Mouse (Mus musculus): ENCODE results near the gene 4932415D10Rik. TPM values are rescaled to one million over a fixed set of nuclear protein-coding genes. Genes with fewer than 3 reads are reported as not detected.

4932415D10Rik gene
- total RNA-seq (2021), result not detected
- long read RNA-seq, experiment 1, result 0 reads
- long read RNA-seq, experiment 2, result 0 reads

DNA sequence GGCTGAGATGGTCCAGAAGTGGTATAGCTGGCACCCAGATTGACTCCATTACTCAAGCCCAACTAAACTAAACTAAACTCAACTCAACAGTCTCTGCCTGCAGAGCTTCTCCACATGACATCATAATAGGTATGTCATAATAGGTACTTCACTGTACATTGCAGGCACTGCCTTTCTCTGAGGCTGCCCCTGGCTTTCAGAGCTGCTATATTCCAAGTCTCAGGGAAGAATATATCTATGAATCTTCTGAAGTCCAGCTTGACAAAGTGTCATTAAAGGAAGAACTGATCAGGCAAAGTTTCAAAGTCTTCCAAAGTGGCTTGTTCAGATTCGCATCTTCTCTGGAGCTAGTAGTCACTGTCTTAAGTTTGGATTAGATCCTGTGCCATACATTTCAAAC lies at the start of gene 4932415D10Rik:
4932415D10Rik (minus strand) TSS at position 101 of the 400 bp plus-strand sequence.
- Histone ChIP-seq H3K27ac (no peak within 1 kb of the TSS), H3K4me3 (no peak within 1 kb of the TSS)
- intact Hi-C loops (cut with DNase I), result no loop called here
- no peak for TF ChIP-seq CTCF (IDR thresholded peaks at IDR 0.05)
- no peak for DNase-seq (ENCODE audit: extremely low spot score in 1 of 2, low spot score in 2 of 2)

DNA sequence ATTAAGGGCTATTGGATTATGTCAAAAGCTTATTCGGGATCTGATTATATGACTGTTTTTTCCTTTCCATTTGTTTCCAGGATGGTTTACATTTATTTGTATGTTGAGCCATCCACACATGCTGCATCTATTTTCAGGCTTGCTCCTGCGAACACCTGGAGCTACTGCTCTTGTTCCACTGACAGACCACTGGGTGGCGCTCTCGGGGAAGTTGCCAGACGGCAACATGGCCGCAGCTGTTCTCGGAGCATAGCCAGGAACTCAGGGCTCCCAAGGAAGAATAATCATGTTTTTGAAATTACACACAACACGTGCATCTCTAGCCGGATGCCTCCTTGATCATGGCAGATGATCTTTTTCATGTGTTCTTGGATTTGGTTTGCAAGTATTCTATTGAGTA lies 45.5 kb upstream of the 4932415D10Rik start:
- H3K4me3 ChIP-seq, result no peak overlapping the region
- H3K27ac ChIP-seq, result no peak overlapping the region
- TF ChIP-seq CTCF (IDR thresholded peaks at IDR 0.05), result no peak; the same call in 1 of the 2 replicates
- intact Hi-C loops (cut with DNase I), result no loop called here
- DNase-seq (ENCODE audit: extremely low spot score in 1 of 2, low spot score in 2 of 2), result no peak

DNA sequence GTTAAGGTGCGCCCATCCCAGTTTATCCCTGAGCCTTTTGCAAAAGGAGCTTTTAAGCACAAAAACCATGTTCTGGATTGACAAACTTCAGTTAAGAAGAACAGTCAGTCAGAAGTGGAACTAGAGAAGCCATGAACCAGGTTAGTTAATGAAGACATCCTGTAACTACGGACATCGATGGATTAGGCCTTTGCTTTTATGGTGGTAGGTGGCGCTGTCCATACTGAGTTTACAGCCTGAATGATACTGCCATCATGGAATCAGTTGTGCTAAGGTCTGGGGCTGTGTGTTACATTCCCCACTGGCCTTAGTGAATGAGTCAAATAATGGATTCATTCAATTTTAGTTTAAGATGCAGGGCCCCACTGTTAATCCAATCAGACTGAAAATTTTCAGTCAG lies 39.0 kb upstream of the 4932415D10Rik start:
- intact Hi-C loops (cut with DNase I), result loop anchor here (5.0 kb wide), 1 partner anchor 708 kb away; the partner anchor contains the start of gene Gm10778
- no peak overlapping the region for H3K27ac ChIP-seq
- no peak for TF ChIP-seq CTCF (IDR thresholded peaks at IDR 0.05)
- H3K4me3 ChIP-seq, result no peak overlapping the region
- no peak for DNase-seq (ENCODE audit: extremely low spot score in 1 of 2, low spot score in 2 of 2)

DNA sequence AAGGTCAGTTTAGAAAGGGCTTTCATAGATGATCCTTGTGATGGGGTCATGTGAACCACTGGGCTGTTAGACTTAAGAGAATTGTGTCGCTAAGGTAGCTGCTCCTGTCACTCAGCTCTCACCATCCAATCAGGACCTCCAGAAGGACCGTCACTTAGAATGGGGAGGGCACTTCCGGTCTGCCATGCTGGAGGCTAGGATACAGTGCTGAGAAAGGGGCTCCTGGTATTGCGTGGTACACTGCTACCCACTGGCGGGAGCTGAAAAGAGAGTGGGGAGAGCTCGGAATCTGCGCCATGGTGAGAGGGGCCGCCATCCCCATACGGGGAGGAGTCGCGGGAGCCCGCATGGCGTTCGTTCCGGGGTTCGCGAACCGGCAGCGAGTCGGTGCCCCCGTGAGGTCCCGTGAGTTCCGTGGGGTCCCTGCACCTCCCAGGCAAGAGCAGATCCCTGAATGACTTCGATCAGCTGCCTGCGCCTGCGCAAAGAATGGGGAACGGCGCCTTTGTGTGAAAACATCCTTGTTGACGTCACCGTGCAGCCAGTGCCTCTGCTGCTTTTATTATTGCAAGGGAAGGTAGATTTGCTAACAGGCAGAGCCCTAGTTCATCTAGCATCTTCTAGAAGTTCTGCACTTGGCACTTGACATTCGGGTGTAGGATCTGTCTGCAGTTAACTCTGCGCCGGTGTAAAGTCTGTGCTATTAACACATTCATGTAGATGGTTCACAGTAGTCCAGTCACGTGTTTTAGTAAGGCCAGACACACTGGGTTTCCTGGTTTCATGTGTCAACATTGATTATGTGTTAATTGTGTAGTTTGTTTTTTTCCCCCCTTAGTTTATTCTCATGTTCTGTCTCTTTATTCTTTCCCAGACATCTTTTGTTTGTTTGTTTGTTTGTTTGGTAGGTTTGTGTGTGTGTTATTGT lies 38.0 kb upstream of the 4932415D10Rik start, which contains the start of gene Gm4924:
Gm4924 (plus strand) TSS at position 173 of the 928 bp plus-strand sequence.
- DNase-seq (ENCODE audit: extremely low spot score in 1 of 2, low spot score in 2 of 2), result peak; percentile 78 to 85
- Histone ChIP-seq H3K27ac (peak within 1 kb of the TSS; percentile 99), H3K4me3 (peak within 1 kb of the TSS; percentile 95)
- intact Hi-C loops (cut with DNase I), result loop anchor here (5.0 kb wide), 2 partner anchors 112 to 707 kb away; partner anchors contain the start of genes Gm10778 and Zfp938
- TF ChIP-seq CTCF (IDR thresholded peaks at IDR 0.05), result no peak

DNA sequence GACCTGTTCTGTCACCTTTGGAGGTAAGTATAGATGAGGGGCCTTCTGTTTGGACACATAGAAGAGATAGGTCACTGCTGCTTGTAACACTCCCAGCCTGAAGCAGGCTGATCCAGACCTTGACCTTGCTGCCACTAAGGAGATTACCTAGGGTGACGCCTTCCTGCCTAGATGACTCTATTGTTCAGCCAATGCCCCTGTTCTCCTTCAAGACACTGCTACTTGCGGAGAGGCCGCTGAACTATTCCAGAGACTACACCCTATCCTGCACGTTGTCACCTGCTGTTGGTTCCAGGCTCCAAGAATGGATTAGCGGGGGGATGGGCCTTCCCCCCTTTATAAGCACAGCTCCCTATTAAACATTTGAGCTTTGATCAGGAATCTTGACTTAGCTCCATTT lies 13.4 kb upstream of the 4932415D10Rik start:
- no peak overlapping the region for H3K27ac ChIP-seq
- no peak for DNase-seq (ENCODE audit: extremely low spot score in 1 of 2, low spot score in 2 of 2)
- no peak overlapping the region for H3K4me3 ChIP-seq
- intact Hi-C loops (cut with DNase I), result no loop called here
- no peak for TF ChIP-seq CTCF (IDR thresholded peaks at IDR 0.05)

DNA sequence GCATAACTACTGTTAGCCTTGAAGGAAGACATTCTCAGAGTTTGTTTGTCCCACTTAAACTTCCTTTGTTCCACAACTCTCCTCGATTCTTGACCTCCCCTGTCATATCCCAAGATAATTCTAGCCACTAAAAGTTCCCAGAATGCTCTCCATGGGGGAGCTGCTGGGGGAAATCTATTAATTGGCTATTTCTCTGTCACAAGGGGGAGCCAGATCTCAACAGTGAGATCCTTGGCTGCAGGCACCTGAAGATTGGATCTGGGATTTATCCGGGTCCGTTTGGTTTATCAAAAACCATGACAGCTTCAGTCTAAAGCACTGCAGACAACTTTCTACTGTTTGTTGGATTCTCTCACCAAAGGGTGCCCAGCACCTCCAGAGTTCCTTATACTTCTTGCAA lies 3.8 kb upstream of the 4932415D10Rik start:
- intact Hi-C loops (cut with DNase I), result no loop called here
- no peak for DNase-seq (ENCODE audit: extremely low spot score in 1 of 2, low spot score in 2 of 2)
- peak; percentile 45 for TF ChIP-seq CTCF (IDR thresholded peaks at IDR 0.05)
- Histone ChIP-seq H3K4me3 (no peak overlapping the region), H3K27ac (no peak overlapping the region)

DNA sequence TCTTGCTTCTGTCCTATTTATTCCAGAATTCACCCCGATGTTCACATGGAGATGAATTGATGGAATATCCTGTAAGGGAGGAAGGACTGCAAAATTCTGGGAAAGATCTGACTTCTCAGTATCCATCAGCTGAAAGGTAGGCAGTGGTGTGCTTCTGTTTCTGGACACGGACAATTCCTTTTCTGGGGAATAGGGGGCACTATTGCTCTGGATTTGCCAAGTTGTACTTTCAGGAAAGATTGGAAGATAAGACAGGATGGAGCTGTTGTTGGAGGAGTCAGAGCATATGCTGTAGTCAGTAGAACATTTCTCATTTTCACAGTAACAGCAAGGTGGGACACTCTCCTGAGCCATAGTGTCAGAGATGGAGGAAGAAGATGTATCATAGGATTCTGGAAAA lies 19.9 kb downstream of the 4932415D10Rik start:
- no peak for DNase-seq (ENCODE audit: extremely low spot score in 1 of 2, low spot score in 2 of 2)
- Histone ChIP-seq H3K27ac (no peak overlapping the region), H3K4me3 (no peak overlapping the region)
- peak; percentile 34 for TF ChIP-seq CTCF (IDR thresholded peaks at IDR 0.05)
- intact Hi-C loops (cut with DNase I), result no loop called here

DNA sequence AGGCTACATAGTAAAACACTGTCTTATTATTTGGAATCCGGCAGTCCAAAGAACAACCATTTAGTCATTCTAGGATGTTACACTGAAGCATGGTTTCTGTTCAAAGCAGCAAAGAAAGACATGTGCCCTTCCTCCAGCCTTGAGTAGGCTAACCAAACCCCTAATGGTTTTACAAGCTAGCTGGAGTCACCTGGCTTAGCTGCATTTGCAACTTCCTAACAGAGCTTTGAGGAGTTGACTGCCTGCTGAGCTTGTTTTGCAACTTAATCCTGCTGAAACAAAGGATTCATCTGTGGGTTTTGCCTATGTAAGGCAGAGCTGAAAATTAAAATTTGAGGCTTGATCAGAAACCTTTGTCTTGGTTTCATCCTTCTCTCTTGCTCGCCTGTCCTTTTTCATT lies 59.1 kb downstream of the 4932415D10Rik start:
- DNase-seq (ENCODE audit: extremely low spot score in 1 of 2, low spot score in 2 of 2), result no peak
- intact Hi-C loops (cut with DNase I), result no loop called here
- Histone ChIP-seq H3K27ac (no peak overlapping the region), H3K4me3 (no peak overlapping the region)
- no peak for TF ChIP-seq CTCF (IDR thresholded peaks at IDR 0.05)

DNA sequence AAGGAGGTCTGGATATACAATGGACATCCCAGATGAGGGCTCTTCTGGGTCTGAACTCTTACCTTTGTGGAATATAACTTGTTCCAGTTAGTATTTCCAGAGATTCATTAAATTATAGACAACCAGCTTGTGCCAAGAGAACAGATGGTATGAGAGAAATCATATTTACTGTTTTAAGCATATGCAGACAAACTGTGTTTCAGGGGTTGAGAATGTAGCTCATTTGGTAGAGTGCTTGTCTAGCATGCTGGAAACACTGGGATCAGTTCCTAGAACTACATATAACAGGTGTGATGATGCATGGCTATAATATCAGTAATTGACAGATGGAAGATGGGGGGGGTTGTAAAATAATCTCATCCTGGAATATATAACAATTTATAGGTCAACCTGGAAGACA lies 71.4 kb downstream of the 4932415D10Rik start:
- Histone ChIP-seq H3K4me3 (no peak overlapping the region), H3K27ac (no peak overlapping the region)
- no peak for TF ChIP-seq CTCF (IDR thresholded peaks at IDR 0.05)
- intact Hi-C loops (cut with DNase I), result no loop called here
- no peak for DNase-seq (ENCODE audit: extremely low spot score in 1 of 2, low spot score in 2 of 2)

DNA sequence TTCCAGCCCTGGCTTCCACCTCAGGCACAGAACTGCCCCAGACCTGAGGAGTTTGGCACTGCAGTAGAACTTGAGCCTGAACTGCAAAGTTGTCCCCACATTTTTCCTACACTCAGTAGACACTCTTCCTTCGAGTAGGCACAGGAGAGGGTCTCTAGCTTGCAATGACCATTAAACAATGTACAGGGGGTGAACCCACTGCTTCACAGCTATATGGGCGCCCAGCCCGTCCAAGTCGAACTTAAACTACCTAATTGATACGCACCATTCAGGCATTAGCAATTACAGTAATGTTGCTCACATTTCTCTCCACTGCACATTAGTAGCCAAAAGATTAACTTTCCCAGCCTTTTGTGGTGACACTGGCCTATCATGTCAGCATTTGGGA lies 75.0 kb downstream of the 4932415D10Rik start:
- Histone ChIP-seq H3K27ac (peak overlapping the region; percentile 93), H3K4me3 (peak overlapping the region; percentile 68)
- intact Hi-C loops (cut with DNase I), result loop anchor here (2.0 to 5.0 kb wide), 3 partner anchors 63 to 194 kb away; partner anchors contain the start of genes Gm4924 and Zfp873
- TF ChIP-seq CTCF (IDR thresholded peaks at IDR 0.05), result no peak
- DNase-seq (ENCODE audit: extremely low spot score in 1 of 2, low spot score in 2 of 2), result no peak

DNA sequence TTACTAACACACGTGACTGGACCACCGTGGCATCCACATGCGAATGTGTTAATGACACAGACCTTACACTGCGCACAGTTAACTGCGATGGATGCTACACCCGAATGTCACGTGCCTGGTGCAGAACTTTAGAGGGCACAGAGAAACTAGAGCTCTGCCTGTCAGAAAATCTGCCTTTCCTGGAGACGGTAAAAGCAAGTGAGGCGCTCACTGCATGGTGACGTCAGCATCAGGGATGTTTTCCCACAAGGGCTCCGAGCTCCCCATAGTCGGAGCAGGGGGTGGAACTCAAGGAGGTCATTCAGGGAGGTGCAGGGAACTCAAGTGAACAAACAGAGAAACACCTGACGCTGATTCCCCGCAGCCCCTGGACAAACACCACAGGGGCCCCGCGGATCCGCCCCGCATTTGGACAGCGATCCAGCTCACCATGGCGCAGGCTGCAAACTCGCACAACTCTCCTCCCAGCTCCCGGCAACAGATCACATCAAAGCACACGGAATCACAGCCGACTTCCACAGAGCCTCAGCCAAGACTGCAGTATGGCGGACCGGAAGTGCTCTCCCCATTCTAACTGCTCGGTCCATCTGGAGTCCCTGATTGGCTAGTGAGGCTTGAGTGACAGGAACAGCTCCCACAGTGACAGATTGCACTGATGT lies 75.5 kb downstream of the 4932415D10Rik start, which contains the start of gene Zfp938:
Zfp938 (minus strand) TSS at position 539 of the 659 bp plus-strand sequence.
- Histone ChIP-seq H3K27ac (peak within 1 kb of the TSS; percentile 93), H3K4me3 (peak within 1 kb of the TSS; percentile 68)
- no peak for TF ChIP-seq CTCF (IDR thresholded peaks at IDR 0.05)
- intact Hi-C loops (cut with DNase I), result loop anchor here (2.0 to 5.0 kb wide), 3 partner anchors 62 to 194 kb away; partner anchors contain the start of genes Gm4924 and Zfp873
- DNase-seq (ENCODE audit: extremely low spot score in 1 of 2, low spot score in 2 of 2), result peak; percentile 76 to 82

Other genes with a start within 250 kb of the 4932415D10Rik start
- 1 to 10 TPM; 7.4 to 8.8 TPM for gene BC024063, start 233.2 kb downstream of the 4932415D10Rik start, total RNA-seq (2021)
- 10 to 100 TPM in 1 of 2 experiments, 1 to 10 TPM in 1; 8.0 to 10.1 TPM for gene AU041133, start 188.6 kb downstream of the 4932415D10Rik start, total RNA-seq (2021)
- 10 to 100 TPM; 17.4 to 20.9 TPM for gene Zfp938, start 75.3 kb downstream of the 4932415D10Rik start, total RNA-seq (2021)
- 10 to 100 TPM in 1 of 2 experiments, 1 to 10 TPM in 1; 9.1 to 10.3 TPM for gene Gm4924, start 37.7 kb upstream of the 4932415D10Rik start, total RNA-seq (2021)
- gene Gm1553, start 176.0 kb upstream of the 4932415D10Rik start, total RNA-seq (2021), result not detected